Mouse (Mus musculus) CH12.LX (cell line): ENCODE results near the gene Rec114. TPM values are rescaled to one million over a fixed set of nuclear protein-coding genes. Genes with fewer than 3 reads are reported as not detected.

Experiments used
- DNase-seq: peaks from one replicate; pipeline ENCODE4 v3.0.0-alpha.2; 2013; ENCODE audit errors: extremely low read depth
- H3K27ac ChIP-seq: 2 replicates; pipeline ENCODE4 v1.5.1; 2012; ENCODE audit warnings: low read depth, mild to moderate bottlenecking, control low read depth, moderate library complexity; ENCODE audit not compliant: insufficient read depth
- H3K27me3 ChIP-seq: replicated peaks from 2 replicates; pipeline ENCODE3; 2012; ENCODE audit warnings: inconsistent platforms
- H3K36me3 ChIP-seq, 2 experiments: replicated peaks in 1 of 2; 2 replicates each; pipeline versions ENCODE3 to v1.6.1; 2012; ENCODE audit warnings: inconsistent platforms in 1 of 2, low read length in 1 of 2, mild to moderate bottlenecking in 1 of 2, mixed read lengths in 1 of 2, moderate library complexity in 1 of 2; ENCODE audit not compliant: control insufficient read depth in 1 of 2, insufficient read depth in 1 of 2
- H3K4me1 ChIP-seq, 2 experiments: 2 replicates each; pipeline ENCODE4 v1.6.1; 2012; ENCODE audit warnings: inconsistent platforms in 1 of 2, moderate library complexity in 1 of 2; ENCODE audit not compliant: insufficient read depth in 2 of 2, control insufficient read depth in 1 of 2
- H3K4me2 ChIP-seq: 2 replicates; pipeline ENCODE4 v1.6.1; 2012; ENCODE audit warnings: low read depth, mild to moderate bottlenecking, control low read depth; ENCODE audit not compliant: poor library complexity, insufficient read depth, severe bottlenecking
- H3K4me3 ChIP-seq, 3 experiments: fragments of 150-350 bp in 1 of 3; sonication (generic) in 1 of 3; replicated peaks in 1 of 3; 2 replicates each; pipeline versions ENCODE3 to v1.5.1; 2011 to 2012; ENCODE audit warnings: low read depth in 2 of 3, low read length in 2 of 3, mild to moderate bottlenecking in 2 of 3, moderate library complexity in 2 of 3, control low read depth in 1 of 3, improper control_type of control experiment in 1 of 3, inconsistent platforms in 1 of 3, mixed read lengths in 1 of 3; ENCODE audit not compliant: poor library complexity in 1 of 3
- H3K79me2 ChIP-seq: replicated peaks from 2 replicates; pipeline ENCODE4 v1.6.1; 2012; ENCODE audit warnings: mild to moderate bottlenecking, moderate library complexity; ENCODE audit not compliant: control insufficient read depth, poor library complexity, insufficient read depth, severe bottlenecking; ENCODE audit errors: extremely low read depth
- H3K9ac ChIP-seq: 2 replicates; pipeline ENCODE4 v1.6.1; 2012; ENCODE audit warnings: low read depth, mild to moderate bottlenecking, control low read depth, moderate library complexity; ENCODE audit not compliant: insufficient read depth
- H3K9me3 ChIP-seq: replicated peaks from 2 replicates; pipeline ENCODE3; 2012; ENCODE audit warnings: low read length, inconsistent platforms, mixed read lengths
- E2F4 ChIP-seq: IDR thresholded peaks from 2 replicates; pipeline ENCODE4 v1.6.1; 2011; ENCODE audit warnings: low read depth, low read length, improper control_type of control experiment; ENCODE audit not compliant: insufficient replicate concordance
- ELF1 ChIP-seq: IDR thresholded peaks from 2 replicates; pipeline ENCODE4 v1.6.1; 2014; ENCODE audit warnings: low read depth, mild to moderate bottlenecking, inconsistent platforms, low read length, improper control_type of control experiment
- EP300 ChIP-seq: IDR thresholded peaks from 2 replicates; pipeline ENCODE4 v1.6.1; 2011; ENCODE audit warnings: low read length, improper control_type of control experiment
- ETS1 ChIP-seq: conservative IDR thresholded peaks from 2 replicates; pipeline ENCODE4 v1.6.1; 2012; ENCODE audit warnings: low read depth, mild to moderate bottlenecking, inconsistent platforms, low read length, improper control_type of control experiment, moderate library complexity
- GABPA ChIP-seq: IDR thresholded peaks from 2 replicates; pipeline ENCODE4 v1.6.1; 2012; ENCODE audit warnings: low read depth, low read length, improper control_type of control experiment, inconsistent platforms; ENCODE audit not compliant: insufficient replicate concordance
- HCFC1 ChIP-seq: IDR thresholded peaks from 2 replicates; pipeline ENCODE4 v1.6.1; 2012; ENCODE audit warnings: low read depth, mild to moderate bottlenecking, inconsistent platforms, low read length, improper control_type of control experiment
- JUN ChIP-seq: IDR thresholded peaks from 2 replicates; pipeline ENCODE4 v1.6.1; 2011; ENCODE audit warnings: low read depth, mild to moderate bottlenecking, low read length, improper control_type of control experiment, moderate library complexity; ENCODE audit not compliant: insufficient read depth
- JUND ChIP-seq: conservative IDR thresholded peaks from 2 replicates; pipeline ENCODE4 v1.6.1; 2011; ENCODE audit warnings: low read depth, low read length, improper control_type of control experiment
- KAT2A ChIP-seq: IDR thresholded peaks from 2 replicates; pipeline ENCODE4 v1.6.1; 2012; ENCODE audit warnings: low read length, improper control_type of control experiment, inconsistent platforms; ENCODE audit not compliant: insufficient replicate concordance
- MAZ ChIP-seq: IDR thresholded peaks from 2 replicates; pipeline ENCODE4 v1.6.1; 2012; ENCODE audit warnings: low read depth, mild to moderate bottlenecking, inconsistent platforms, low read length, improper control_type of control experiment, moderate library complexity
- MXI1 ChIP-seq: IDR thresholded peaks from 2 replicates; pipeline ENCODE4 v1.6.1; 2011; ENCODE audit warnings: mild to moderate bottlenecking, low read depth, low read length, improper control_type of control experiment
- NELFE ChIP-seq: IDR thresholded peaks from 2 replicates; pipeline ENCODE4 v1.6.1; 2011; ENCODE audit warnings: low read depth, low read length, improper control_type of control experiment
- NRF1 ChIP-seq: IDR thresholded peaks from 2 replicates; pipeline ENCODE4 v1.6.1; 2014; ENCODE audit warnings: low read depth, mild to moderate bottlenecking, inconsistent platforms, low read length, improper control_type of control experiment, moderate library complexity
- POLR2AphosphoS2 ChIP-seq: IDR thresholded peaks from 2 replicates; pipeline ENCODE4 v1.6.1; 2011; ENCODE audit warnings: low read depth, low read length, improper control_type of control experiment
- RAD21 ChIP-seq: IDR thresholded peaks from 2 replicates; pipeline ENCODE4 v1.6.1; 2011; ENCODE audit warnings: low read depth, mild to moderate bottlenecking, low read length, improper control_type of control experiment, moderate library complexity
- SIN3A ChIP-seq: IDR thresholded peaks from 2 replicates; pipeline ENCODE4 v1.6.1; 2012; ENCODE audit warnings: low read length, improper control_type of control experiment, inconsistent platforms
- TBP ChIP-seq: conservative IDR thresholded peaks from 2 replicates; pipeline ENCODE4 v1.6.1; 2011; ENCODE audit warnings: low read depth, low read length, improper control_type of control experiment
- TCF12 ChIP-seq: IDR thresholded peaks from 2 replicates; pipeline ENCODE4 v1.6.1; 2014; ENCODE audit warnings: low read depth, mild to moderate bottlenecking, inconsistent platforms, low read length, improper control_type of control experiment
- UBTF ChIP-seq: IDR thresholded peaks from 2 replicates; pipeline ENCODE4 v1.6.1; 2012; ENCODE audit warnings: low read depth, mild to moderate bottlenecking, inconsistent platforms, low read length, improper control_type of control experiment, moderate library complexity
- USF1 ChIP-seq: IDR thresholded peaks from 2 replicates; pipeline ENCODE4 v1.6.1; 2014; ENCODE audit warnings: low read depth, mild to moderate bottlenecking, inconsistent platforms, low read length, improper control_type of control experiment
- ZC3H11A ChIP-seq: IDR thresholded peaks from 2 replicates; pipeline ENCODE4 v1.6.1; 2012; ENCODE audit warnings: low read depth, mild to moderate bottlenecking, inconsistent platforms, low read length, improper control_type of control experiment
- ZMIZ1 ChIP-seq: IDR thresholded peaks from 2 replicates; pipeline ENCODE4 v1.6.1; 2012; ENCODE audit warnings: low read depth, mild to moderate bottlenecking, inconsistent platforms, low read length, improper control_type of control experiment
- ZNF384 ChIP-seq: IDR thresholded peaks from 2 replicates; pipeline ENCODE4 v1.6.1; 2012; ENCODE audit warnings: low read depth, low read length, improper control_type of control experiment, inconsistent platforms
- dilution Hi-C: fragments of 300-500 bp; cut with MboI; formaldehyde crosslinking; loops from 2 replicates; pipeline ENCODE4 v1.14.3; 2020; ENCODE audit warnings: low sequenced_read_pairs; ENCODE audit not compliant: extremely low pct_unique_long_range_greater_than_20kb, extremely low pct_ligation_motif_present
- in situ Hi-C: fragments of 300-500 bp; cut with MboI; formaldehyde crosslinking; loops from 3 replicates; pipeline ENCODE4 v1.14.3; 2019; ENCODE audit warnings: low sequenced_read_pairs, low pct_ligation_motif_present, low pct_unique_long_range_greater_than_20kb, mixed read lengths
- polyA plus RNA-seq: library from polyadenylated mRNA; unstranded; fragments of >175 nt; gene quantifications from 2 replicates; pipeline ENCODE4 v1.2.1, GENCODE M21; 2012; ENCODE audit warnings: low read depth; ENCODE audit not compliant: insufficient read length
- total RNA-seq, 2 experiments: library from RNA; depleted of rRNA; stranded (reverse); fragments of 300-350 nt in 1 of 2; fragments of >200 nt in 1 of 2; gene quantifications; 2 replicates each; pipeline ENCODE4 v1.2.3; 2012 to 2014

Rec114 gene
- total and polyA plus RNA-seq, 3 experiments = 0.69 TPM; not detected in 2

DNA sequence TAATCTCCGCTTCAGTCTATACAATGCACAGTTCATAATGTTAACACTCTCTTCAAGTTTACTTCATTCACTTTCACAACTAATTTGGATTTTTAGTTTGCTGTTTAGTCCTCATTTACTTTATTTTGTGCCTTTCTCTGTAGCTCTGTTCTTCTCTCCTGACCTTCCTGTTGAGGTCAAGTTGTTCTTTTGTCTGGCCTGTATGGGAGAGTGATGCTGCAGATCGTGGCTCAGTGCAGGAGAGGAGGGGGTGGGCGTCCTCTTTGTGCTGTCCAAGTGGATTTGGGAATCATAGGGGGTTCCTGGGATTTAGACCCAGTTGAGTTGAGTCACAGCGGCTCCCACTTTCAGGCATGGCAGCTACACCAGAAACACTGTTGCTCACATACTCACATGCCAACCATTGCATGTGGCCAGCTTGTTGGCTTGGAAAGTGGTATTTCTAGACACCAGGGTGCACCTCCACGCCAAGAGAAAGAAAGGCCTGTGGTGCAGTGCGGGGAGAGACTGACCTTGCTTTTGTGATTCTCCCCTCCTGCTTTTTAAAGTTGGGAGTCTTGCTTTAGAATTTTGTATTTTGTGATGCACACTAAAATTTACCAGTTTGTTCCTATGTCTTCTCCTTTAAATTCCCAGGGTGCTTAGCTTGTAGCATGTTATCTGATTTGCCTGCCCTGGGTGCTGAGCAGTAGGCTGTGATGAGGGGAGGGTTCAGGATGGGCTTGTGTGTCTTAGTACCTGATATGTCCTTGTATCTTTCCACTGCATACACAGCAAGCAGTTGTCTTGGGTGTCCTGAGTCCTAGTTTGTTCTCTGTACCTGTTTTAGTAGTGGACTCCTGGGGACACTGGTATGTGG, 95.1 kb downstream of the Rec114 start:
- dilution Hi-C loops (no loop called here), in situ Hi-C loops (no loop called here)
- Histone ChIP-seq H3K4me3 (no peak overlapping the region), H3K79me2 (no peaks in the 10 kb centered on the region), H3K36me3 (peaks cover 17 to 87% of the 10 kb centered on the region in 2 experiments), H3K27ac (no peak overlapping the region), H3K4me1 (no peaks in the 10 kb centered on the region), H3K27me3 (no peaks in the 10 kb centered on the region), H3K9me3 (no peaks in the 10 kb centered on the region), H3K4me2 (no peak overlapping the region), H3K9ac (no peak overlapping the region)
- TF ChIP-seq SIN3A (no peak), ZMIZ1 (no peak), ZC3H11A (no peak), JUN (no peak), EP300 (no peak), GABPA (no peak), JUND (no peak)
- no peak for DNase-seq

DNA sequence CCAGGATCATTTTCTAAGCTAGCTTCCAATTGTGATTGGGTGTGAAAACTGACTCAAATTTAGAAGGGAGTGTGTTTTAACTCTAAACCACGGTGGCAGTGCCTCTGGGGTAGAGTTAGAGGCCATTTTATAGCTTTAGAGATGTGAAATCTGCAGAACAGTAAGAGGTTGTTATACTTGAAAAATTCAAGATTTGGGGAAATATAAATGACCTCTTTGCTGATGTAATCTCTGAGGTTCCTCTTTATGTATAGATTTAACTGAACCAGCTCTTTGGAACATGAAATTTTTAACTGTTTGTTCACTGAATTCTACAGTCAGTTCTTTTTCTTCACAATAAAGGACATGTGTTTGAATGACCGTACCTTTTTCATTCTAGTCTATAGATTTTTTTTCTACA, 113.3 kb downstream of the Rec114 start:
- Histone ChIP-seq H3K79me2 (no peaks in the 10 kb centered on the region), H3K4me3 (no peak overlapping the region), H3K9ac (no peak overlapping the region), H3K4me1 (peaks cover 0 to 35% of the 10 kb centered on the region in 2 experiments; a peak in 3 of 4 replicates), H3K36me3 (peaks cover 10 to 42% of the 10 kb centered on the region in 2 experiments), H3K27me3 (no peaks in the 10 kb centered on the region), H3K4me2 (no peak overlapping the region), H3K9me3 (no peaks in the 10 kb centered on the region), H3K27ac (no peak overlapping the region)
- DNase-seq = no peak
- no peak for TF ChIP-seq ETS1
- no peak for TF ChIP-seq RAD21
- TF ChIP-seq POLR2AphosphoS2 = no peak
- TF ChIP-seq ZMIZ1 = no peak
- no peak for TF ChIP-seq EP300
- TF ChIP-seq ELF1 = no peak
- no peak for TF ChIP-seq TBP
- no peak for TF ChIP-seq JUND
- TF ChIP-seq NELFE = no peak
- no peak for TF ChIP-seq KAT2A
- no peak for TF ChIP-seq UBTF
- no peak for TF ChIP-seq E2F4
- TF ChIP-seq TCF12 = no peak
- no peak for TF ChIP-seq NRF1
- no peak for TF ChIP-seq USF1
- no peak for TF ChIP-seq MXI1
- TF ChIP-seq ZNF384 = no peak
- TF ChIP-seq HCFC1 = no peak
- no peak for TF ChIP-seq MAZ
- no peak for TF ChIP-seq SIN3A
- dilution Hi-C loops = no loop called here
- in situ Hi-C loops = no loop called here
